Mouse (Mus musculus): ENCODE results near the gene Rnf167. TPM values are rescaled to one million over a fixed set of nuclear protein-coding genes. Genes with fewer than 3 reads are reported as not detected.

The Rnf167 gene
- polyA plus RNA-seq, 1 experiment from 2014 or later = 92.9 TPM

DNA sequence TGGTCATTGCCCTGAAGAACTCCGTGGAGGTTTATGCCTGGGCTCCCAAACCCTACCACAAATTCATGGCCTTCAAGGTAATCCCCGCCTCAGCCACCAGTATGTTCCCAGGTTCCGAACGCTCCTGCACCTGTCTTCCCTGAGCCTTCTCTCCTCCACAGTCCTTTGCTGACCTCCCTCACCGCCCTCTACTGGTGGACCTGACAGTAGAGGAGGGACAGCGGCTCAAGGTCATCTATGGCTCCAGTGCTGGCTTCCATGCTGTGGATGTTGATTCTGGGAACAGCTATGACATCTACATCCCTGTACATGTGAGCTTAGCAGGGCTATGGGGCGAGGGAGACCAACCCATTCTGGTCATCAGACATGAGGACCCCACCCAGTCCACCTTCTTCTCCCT is 34.5 kb upstream of the Rnf167 start:
- ATAC-seq (ENCODE audit: insufficient read depth, low FRiP score, low TSS enrichment) (no peak), DNase-seq (ENCODE audit: low spot score) (no peak)
- Histone ChIP-seq H3K27me3 (ENCODE audit: control insufficient read depth, insufficient read depth, low read length) (no peaks in the 10 kb centered on the region), H3K27ac (ENCODE audit: low read depth, low read length) (no peak overlapping the region), H3K36me3 (ENCODE audit: control insufficient read depth, insufficient read depth, low read length) (peaks cover 16% of the 10 kb centered on the region), H3K4me1 (ENCODE audit: control insufficient read depth, insufficient read depth, low read length) (peaks cover 4% of the 10 kb centered on the region; the same call in 1 of the 2 replicates), H3K9me3 (ENCODE audit: control insufficient read depth, low read length) (no peaks in the 10 kb centered on the region), H3K9ac (ENCODE audit: low read length) (no peak overlapping the region), H3K4me2 (ENCODE audit: low read depth) (no peak overlapping the region), H3K4me3 (ENCODE audit: low read depth, low read length) (no peak overlapping the region)
- WGBS = 79% methylated on average over 7 of the region's 7 CpGs

GRCm38 (mm10) chr11:70615074-70615473 is 32.0 kb upstream of the Rnf167 start:
- ATAC-seq (ENCODE audit: insufficient read depth, low FRiP score, low TSS enrichment) = no peak
- peaks cover 4% of the 10 kb centered on the region; the same call in 1 of the 2 replicates for H3K4me1 ChIP-seq (ENCODE audit: control insufficient read depth, insufficient read depth, low read length)
- H3K27me3 ChIP-seq (ENCODE audit: control insufficient read depth, insufficient read depth, low read length) = no peaks in the 10 kb centered on the region
- H3K4me3 ChIP-seq (ENCODE audit: low read depth, low read length) = peak overlapping the region; percentile 20
- H3K36me3 ChIP-seq (ENCODE audit: control insufficient read depth, insufficient read depth, low read length) = peaks cover 5% of the 10 kb centered on the region
- peak; percentile 56 for DNase-seq (ENCODE audit: low spot score)
- H3K4me2 ChIP-seq (ENCODE audit: low read depth) = peak overlapping the region; percentile 40
- H3K9ac ChIP-seq (ENCODE audit: low read length) = peak overlapping the region; percentile 31; the same call in 1 of the 2 replicates
- no peaks in the 10 kb centered on the region for H3K9me3 ChIP-seq (ENCODE audit: control insufficient read depth, low read length)
- H3K27ac ChIP-seq (ENCODE audit: low read depth, low read length) = no peak overlapping the region
- WGBS = 3% methylated on average over 17 of the region's 17 CpGs

DNA sequence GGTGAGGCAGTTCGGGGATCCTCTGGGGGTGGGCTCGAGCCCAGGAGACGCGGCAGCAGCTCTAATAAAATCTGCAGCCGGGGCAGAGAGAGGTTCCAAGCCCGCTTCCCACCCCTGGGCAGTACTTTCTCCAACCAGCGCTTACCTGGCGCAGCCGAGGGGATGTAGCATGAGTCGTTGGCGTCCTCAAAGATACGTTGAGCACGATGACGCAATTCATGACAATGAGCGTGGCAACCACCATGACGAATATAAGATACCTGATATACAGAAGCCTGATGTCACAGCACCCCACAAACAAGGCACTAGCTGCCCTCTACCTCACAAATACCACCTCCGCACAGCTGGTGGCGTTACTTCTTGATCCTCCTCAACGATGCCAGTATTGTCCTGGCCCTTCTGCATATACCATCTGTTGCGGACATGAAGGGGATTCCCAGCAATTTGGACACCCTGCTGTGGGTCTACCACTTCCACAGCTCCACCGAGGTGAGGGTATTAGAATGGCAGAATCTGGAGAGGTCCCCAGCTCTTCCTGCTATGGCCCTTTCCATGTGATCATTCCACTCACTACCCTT is 31.4 kb upstream of the Rnf167 start, which contains the start of gene 4930544D05Rik:
TSS of gene 4930544D05Rik (plus strand) at position 333 of the 578 bp plus-strand sequence.
- Histone ChIP-seq H3K36me3 (ENCODE audit: control insufficient read depth, insufficient read depth, low read length) (peaks cover 3% of the 10 kb centered on the region), H3K9ac (ENCODE audit: low read length) (peak within 1 kb of the TSS; percentile 31; the same call in 1 of the 2 replicates), H3K9me3 (ENCODE audit: control insufficient read depth, low read length) (no peaks in the 10 kb centered on the region), H3K4me3 (ENCODE audit: low read depth, low read length) (peak within 1 kb of the TSS; percentile 20), H3K27me3 (ENCODE audit: control insufficient read depth, insufficient read depth, low read length) (no peaks in the 10 kb centered on the region), H3K4me2 (ENCODE audit: low read depth) (peak within 1 kb of the TSS; percentile 40), H3K27ac (ENCODE audit: low read depth, low read length) (no peak within 1 kb of the TSS), H3K4me1 (ENCODE audit: control insufficient read depth, insufficient read depth, low read length) (peaks cover 4% of the 10 kb centered on the region; the same call in 1 of the 2 replicates)
- ATAC-seq (ENCODE audit: insufficient read depth, low FRiP score, low TSS enrichment) = no peak
- WGBS = 15% methylated on average over 21 of the region's 21 CpGs
- DNase-seq (ENCODE audit: low spot score) = no peak

GRCm38 (mm10) chr11:70619101-70619500 is 27.9 kb upstream of the Rnf167 start, which contains the start of gene Chrne:
Chrne (minus strand) TSS chr11:70619216.
- H3K27ac ChIP-seq (ENCODE audit: low read depth, low read length) = no peak within 1 kb of the TSS
- no peak for ATAC-seq (ENCODE audit: insufficient read depth, low FRiP score, low TSS enrichment)
- H3K4me1 ChIP-seq (ENCODE audit: control insufficient read depth, insufficient read depth, low read length) = peaks cover 4% of the 10 kb centered on the region; the same call in 1 of the 2 replicates
- H3K4me3 ChIP-seq (ENCODE audit: low read depth, low read length) = no peak within 1 kb of the TSS
- no peaks in the 10 kb centered on the region for H3K9me3 ChIP-seq (ENCODE audit: control insufficient read depth, low read length)
- H3K36me3 ChIP-seq (ENCODE audit: control insufficient read depth, insufficient read depth, low read length) = no peaks in the 10 kb centered on the region
- 50% methylated on average over 1 of the region's 1 CpGs for WGBS
- DNase-seq (ENCODE audit: low spot score) = no peak
- H3K9ac ChIP-seq (ENCODE audit: low read length) = no peak within 1 kb of the TSS
- no peaks in the 10 kb centered on the region for H3K27me3 ChIP-seq (ENCODE audit: control insufficient read depth, insufficient read depth, low read length)
- no peak within 1 kb of the TSS for H3K4me2 ChIP-seq (ENCODE audit: low read depth)

- WGBS = 35% methylated on average over 7 of the region's 7 CpGs
- no peak for ATAC-seq (ENCODE audit: insufficient read depth, low FRiP score, low TSS enrichment)
These were observed 24.8 kb upstream of the Rnf167 start for GRCm38 (mm10) chr11:70621972-70622814.

DNA sequence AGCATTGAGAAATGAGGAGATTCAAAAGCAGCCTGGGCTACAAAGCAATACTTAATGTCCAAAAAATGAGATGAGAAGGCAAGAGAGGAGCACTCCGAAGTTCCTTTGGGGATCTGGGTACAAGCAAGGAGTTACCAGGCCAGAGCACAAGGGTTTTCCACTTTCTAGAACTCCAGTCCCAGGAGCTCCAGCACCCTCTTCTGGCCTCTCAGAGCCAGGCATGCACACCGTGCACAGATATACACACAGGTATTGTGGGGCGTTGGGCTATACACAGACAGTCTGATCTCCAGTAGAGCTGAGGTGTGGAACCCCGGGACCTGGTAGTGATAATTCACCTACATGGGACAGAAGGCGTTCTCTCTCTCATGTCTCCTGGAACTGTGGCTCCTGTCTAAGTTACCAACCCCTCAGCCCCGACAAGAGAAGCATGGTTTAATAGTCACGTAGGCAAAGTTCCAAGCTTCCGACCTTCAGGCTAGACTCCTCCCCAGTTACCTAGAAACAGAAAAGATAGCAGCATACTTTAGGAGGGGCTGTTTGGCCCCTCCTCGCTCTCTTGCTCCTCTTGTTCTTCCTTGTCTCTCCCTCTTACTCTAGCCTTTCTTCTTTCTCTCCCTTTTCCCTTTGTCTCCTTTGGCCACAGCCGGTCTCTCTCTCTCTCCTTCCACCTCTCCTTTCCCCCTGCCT is 23.8 kb upstream of the Rnf167 start:
- no peak overlapping the region for H3K27ac ChIP-seq (ENCODE audit: low read depth, low read length)
- DNase-seq (ENCODE audit: low spot score) = no peak
- 87% methylated on average over 10 of the region's 10 CpGs for WGBS
- H3K9me3 ChIP-seq (ENCODE audit: control insufficient read depth, low read length) = no peaks in the 10 kb centered on the region
- no peak overlapping the region for H3K9ac ChIP-seq (ENCODE audit: low read length)
- no peaks in the 10 kb centered on the region for H3K36me3 ChIP-seq (ENCODE audit: control insufficient read depth, insufficient read depth, low read length)
- no peaks in the 10 kb centered on the region for H3K27me3 ChIP-seq (ENCODE audit: control insufficient read depth, insufficient read depth, low read length)
- H3K4me3 ChIP-seq (ENCODE audit: low read depth, low read length) = no peak overlapping the region
- H3K4me1 ChIP-seq (ENCODE audit: control insufficient read depth, insufficient read depth, low read length) = no peaks in the 10 kb centered on the region
- no peak overlapping the region for H3K4me2 ChIP-seq (ENCODE audit: low read depth)
- no peak for ATAC-seq (ENCODE audit: insufficient read depth, low FRiP score, low TSS enrichment)

More at GRCm38 (mm10) chr11:70621972-70622814, 24.8 kb upstream of the Rnf167 start:
- H3K27me3 ChIP-seq (ENCODE audit: control insufficient read depth, insufficient read depth, low read length) = no peaks in the 10 kb centered on the region
- H3K27ac ChIP-seq (ENCODE audit: low read depth, low read length) = no peak overlapping the region
- no peaks in the 10 kb centered on the region for H3K4me1 ChIP-seq (ENCODE audit: control insufficient read depth, insufficient read depth, low read length)
- no peak overlapping the region for H3K4me2 ChIP-seq (ENCODE audit: low read depth)
- no peak overlapping the region for H3K4me3 ChIP-seq (ENCODE audit: low read depth, low read length)
- DNase-seq (ENCODE audit: low spot score) = no peak
- no peak overlapping the region for H3K9ac ChIP-seq (ENCODE audit: low read length)
- no peaks in the 10 kb centered on the region for H3K36me3 ChIP-seq (ENCODE audit: control insufficient read depth, insufficient read depth, low read length)
- H3K9me3 ChIP-seq (ENCODE audit: control insufficient read depth, low read length) = no peaks in the 10 kb centered on the region

DNA sequence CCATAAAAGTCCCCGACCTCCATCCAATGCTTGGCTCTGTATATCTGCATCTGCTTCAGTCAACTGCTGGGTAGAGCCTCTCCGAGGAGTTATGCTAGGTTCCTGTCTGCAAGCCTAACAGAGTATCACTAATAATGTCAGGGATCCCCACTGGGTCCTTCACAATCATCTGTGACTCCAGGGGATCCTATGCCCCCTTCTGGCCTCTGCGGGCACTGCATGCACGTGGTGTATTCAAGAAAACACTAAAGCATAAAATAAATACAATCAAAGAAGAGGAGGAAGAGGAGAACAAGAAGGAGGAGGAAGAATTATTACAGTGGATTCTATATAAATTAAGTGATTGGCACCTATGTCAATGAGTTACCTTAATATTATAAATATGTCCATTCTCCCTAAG is 21.6 kb upstream of the Rnf167 start:
- DNase-seq (ENCODE audit: low spot score) = peak; percentile 70
- no peaks in the 10 kb centered on the region for H3K9me3 ChIP-seq (ENCODE audit: control insufficient read depth, low read length)
- no peaks in the 10 kb centered on the region for H3K4me1 ChIP-seq (ENCODE audit: control insufficient read depth, insufficient read depth, low read length)
- no peak overlapping the region for H3K4me3 ChIP-seq (ENCODE audit: low read depth, low read length)
- H3K27ac ChIP-seq (ENCODE audit: low read depth, low read length) = no peak overlapping the region
- WGBS = 54% methylated on average over 4 of the region's 4 CpGs
- no peak overlapping the region for H3K9ac ChIP-seq (ENCODE audit: low read length)
- H3K36me3 ChIP-seq (ENCODE audit: control insufficient read depth, insufficient read depth, low read length) = no peaks in the 10 kb centered on the region
- no peak for ATAC-seq (ENCODE audit: insufficient read depth, low FRiP score, low TSS enrichment)
- H3K27me3 ChIP-seq (ENCODE audit: control insufficient read depth, insufficient read depth, low read length) = no peaks in the 10 kb centered on the region
- H3K4me2 ChIP-seq (ENCODE audit: low read depth) = no peak overlapping the region

- H3K9me3 ChIP-seq (ENCODE audit: control insufficient read depth, low read length) = no peaks in the 10 kb centered on the region
- no peak overlapping the region for H3K4me3 ChIP-seq (ENCODE audit: low read depth, low read length)
- no peaks in the 10 kb centered on the region for H3K27me3 ChIP-seq (ENCODE audit: control insufficient read depth, insufficient read depth, low read length)
- H3K9ac ChIP-seq (ENCODE audit: low read length) = no peak overlapping the region
- DNase-seq (ENCODE audit: low spot score) = no peak
- no peak overlapping the region for H3K4me2 ChIP-seq (ENCODE audit: low read depth)
- H3K4me1 ChIP-seq (ENCODE audit: control insufficient read depth, insufficient read depth, low read length) = no peaks in the 10 kb centered on the region
- H3K36me3 ChIP-seq (ENCODE audit: control insufficient read depth, insufficient read depth, low read length) = no peaks in the 10 kb centered on the region
- H3K27ac ChIP-seq (ENCODE audit: low read depth, low read length) = no peak overlapping the region
- WGBS = 90% methylated on average over 4 of the region's 4 CpGs
- no peak for ATAC-seq (ENCODE audit: insufficient read depth, low FRiP score, low TSS enrichment)
These were observed 20.2 kb upstream of the Rnf167 start for GRCm38 (mm10) chr11:70626877-70627276.

All from neural tube, embryonic 11.5 days (tissue).